Mouse (Mus musculus) embryonic fibroblast, embryonic 13.5 days (primary cell): ENCODE data around the gene Mgat1.

Experiments used
- CTCF ChIP-seq: IDR thresholded peaks from 2 replicates; pipeline ENCODE4 v1.5.1; 2011; ENCODE audit warnings: mild to moderate bottlenecking, control low read depth, low read length, moderate library complexity, borderline replicate concordance; ENCODE audit not compliant: insufficient read depth
- POLR2A ChIP-seq: IDR thresholded peaks from 2 replicates; pipeline ENCODE4 v1.6.1; 2011; ENCODE audit warnings: low read depth, mild to moderate bottlenecking, control low read depth, low read length, moderate library complexity

- TF ChIP-seq POLR2A: no peak
- TF ChIP-seq CTCF: no peak
Observed at GRCm38 (mm10) chr11:49241471-49241870, 2.5 kb upstream of the Mgat1 start.
